Mouse (Mus musculus): ENCODE measurements around the gene Dram1. TPM values are rescaled to one million over a fixed set of nuclear protein-coding genes. Genes with fewer than 3 reads are reported as not detected.

Gene Dram1
- total and polyA plus RNA-seq, 3 experiments: 0.04 TPM; not detected in 2

GRCm38 (mm10) chr10:88356983-88357559 is 21.8 kb downstream of the Dram1 start:
- Histone ChIP-seq H3K27me3 (replicated peaks) (no peaks in the 10 kb centered on the region), H3K36me3 (replicated peaks in 1 of 2; ENCODE audit: control insufficient read depth in 1 of 2, insufficient read depth in 1 of 2, low read length in 1 of 2) (no peaks in the 10 kb centered on the region), H3K4me2 (ENCODE audit: insufficient read depth, low read depth, poor library complexity, severe bottlenecking) (peak overlapping the region; percentile 65), H3K27ac (ENCODE audit: insufficient read depth, low read depth) (no peak overlapping the region), H3K9ac (ENCODE audit: insufficient read depth, low read depth) (peak overlapping the region; percentile 17; the same call in 1 of the 2 replicates), H3K9me3 (replicated peaks; ENCODE audit: low read length) (peaks cover 2% of the 10 kb centered on the region), H3K79me2 (replicated peaks; ENCODE audit: control insufficient read depth, extremely low read depth, insufficient read depth, poor library complexity, severe bottlenecking) (no peaks in the 10 kb centered on the region), H3K4me3 (replicated peaks in 1 of 3; ENCODE audit: low read depth in 2 of 3, low read length in 2 of 3, poor library complexity in 1 of 3) (peak overlapping the region; percentile 20 to 49 (median 33)), H3K4me1 (ENCODE audit: control insufficient read depth in 1 of 2, insufficient read depth in 2 of 2) (peaks cover 0 to 3% of the 10 kb centered on the region in 2 experiments; a peak in 1 of 4 replicates)
- in situ Hi-C loops (cut with MboI; ENCODE audit: low pct_ligation_motif_present, low pct_unique_long_range_greater_than_20kb, low sequenced_read_pairs) (loop anchor here (25.0 kb wide), 1 partner anchor 230 kb away; no protein-coding TSS in a partner anchor), dilution Hi-C loops (cut with MboI; ENCODE audit: extremely low pct_ligation_motif_present, extremely low pct_unique_long_range_greater_than_20kb, low sequenced_read_pairs) (no loop called here)
- DNase-seq (ENCODE audit: extremely low read depth): no peak
- TF ChIP-seq JUND (conservative IDR thresholded peaks at IDR 0.05; ENCODE audit: low read depth, low read length) (no peak), ZMIZ1 (IDR thresholded peaks at IDR 0.05; ENCODE audit: low read depth, low read length) (no peak), E2F4 (IDR thresholded peaks at IDR 0.05; ENCODE audit: insufficient replicate concordance, low read depth, low read length) (no peak), CHD2 (IDR thresholded peaks at IDR 0.05; ENCODE audit: low read length) (no peak), IRF4 (IDR thresholded peaks at IDR 0.05; ENCODE audit: low read depth, low read length) (no peak), MYC (IDR thresholded peaks at IDR 0.05; ENCODE audit: low read depth, low read length) (no peak), RCOR1 (conservative IDR thresholded peaks at IDR 0.05; ENCODE audit: low read depth, low read length) (no peak), POLR2A (IDR thresholded peaks at IDR 0.05; ENCODE audit: low read depth, low read length) (no peak)

- H3K36me3 ChIP-seq (replicated peaks in 1 of 2; ENCODE audit: control insufficient read depth in 1 of 2, insufficient read depth in 1 of 2, low read length in 1 of 2): no peaks in the 10 kb centered on the region
- dilution Hi-C loops (cut with MboI; ENCODE audit: extremely low pct_ligation_motif_present, extremely low pct_unique_long_range_greater_than_20kb, low sequenced_read_pairs) (no loop called here), in situ Hi-C loops (cut with MboI; ENCODE audit: low pct_ligation_motif_present, low pct_unique_long_range_greater_than_20kb, low sequenced_read_pairs) (loop anchor here (25.0 kb wide), 1 partner anchor 231 kb away; no protein-coding TSS in a partner anchor)
- H3K4me3 ChIP-seq (replicated peaks in 1 of 3; ENCODE audit: low read depth in 2 of 3, low read length in 2 of 3, poor library complexity in 1 of 3): peak overlapping the region; percentile 16 to 49 (median 33)
- H3K4me1 ChIP-seq (ENCODE audit: control insufficient read depth in 1 of 2, insufficient read depth in 2 of 2): peaks cover 0 to 3% of the 10 kb centered on the region in 2 experiments; a peak in 1 of 4 replicates
- H3K27ac ChIP-seq (ENCODE audit: insufficient read depth, low read depth): no peak overlapping the region
- peak overlapping the region; percentile 65; the same call in 1 of the 2 replicates for H3K4me2 ChIP-seq (ENCODE audit: insufficient read depth, low read depth, poor library complexity, severe bottlenecking)
- no peak for TF ChIP-seq USF1 (IDR thresholded peaks at IDR 0.05; ENCODE audit: low read depth, low read length)
- TF ChIP-seq ELF1 (IDR thresholded peaks at IDR 0.05; ENCODE audit: low read depth, low read length): no peak
- no peak for TF ChIP-seq NRF1 (IDR thresholded peaks at IDR 0.05; ENCODE audit: low read depth, low read length)
- TF ChIP-seq NELFE (IDR thresholded peaks at IDR 0.05; ENCODE audit: low read depth, low read length): no peak
- no peak for TF ChIP-seq SIN3A (IDR thresholded peaks at IDR 0.05; ENCODE audit: low read length)
- TF ChIP-seq JUN (IDR thresholded peaks at IDR 0.05; ENCODE audit: insufficient read depth, low read depth, low read length): no peak
- no peak for TF ChIP-seq MAZ (IDR thresholded peaks at IDR 0.05; ENCODE audit: low read depth, low read length)
- no peak for TF ChIP-seq MAX (IDR thresholded peaks at IDR 0.05; ENCODE audit: low read length)
- peaks cover 2% of the 10 kb centered on the region for H3K9me3 ChIP-seq (replicated peaks; ENCODE audit: low read length)
- H3K9ac ChIP-seq (ENCODE audit: insufficient read depth, low read depth): 0 out of 2 replicates have a peak overlapping the region, but pooled peaks have one; percentile 17
- no peaks in the 10 kb centered on the region for H3K79me2 ChIP-seq (replicated peaks; ENCODE audit: control insufficient read depth, extremely low read depth, insufficient read depth, poor library complexity, severe bottlenecking)
- H3K27me3 ChIP-seq (replicated peaks): no peaks in the 10 kb centered on the region
- no peak for DNase-seq (ENCODE audit: extremely low read depth)
These were observed 22.5 kb downstream of the Dram1 start for GRCm38 (mm10) chr10:88356114-88356982.

Data from CH12.LX (cell line).